Mouse (Mus musculus) MEL (cell line): Measurements from ENCODE around the gene Alas2. TPM values are rescaled to one million over a fixed set of nuclear protein-coding genes. Genes with fewer than 3 reads are reported as not detected.
A peak's percentile ranks its signal among the peaks of the same experiment; 100 is the strongest.

Experiments used
- DNase-seq: peaks from one replicate; pipeline ENCODE4 v3.0.0; 2011; ENCODE audit warnings: low read depth, low spot score
- H3K27ac ChIP-seq: 2 replicates; pipeline ENCODE4 v1.5.1; 2012; ENCODE audit warnings: low read depth, mild to moderate bottlenecking, control low read depth, low read length, moderate library complexity; ENCODE audit not compliant: control insufficient read depth
- H3K27me3 ChIP-seq, 2 experiments: fragments of 150-350 bp in 1 of 2; sonication (generic) in 1 of 2; 2 replicates each; pipeline ENCODE4 v1.6.1; 2012; ENCODE audit warnings: low read length in 2 of 2, mild to moderate bottlenecking in 2 of 2, improper control_type of control experiment in 1 of 2, moderate library complexity in 1 of 2; ENCODE audit not compliant: insufficient read depth in 2 of 2, control insufficient read depth in 1 of 2
- H3K36me3 ChIP-seq, 2 experiments: 2 replicates each; pipeline ENCODE4 v1.6.1; 2012 to 2014; ENCODE audit warnings: low read length in 2 of 2, improper control_type of control experiment in 1 of 2, inconsistent platforms in 1 of 2, mild to moderate bottlenecking in 1 of 2; ENCODE audit not compliant: insufficient read depth in 2 of 2, control insufficient read depth in 1 of 2
- H3K4me1 ChIP-seq, 2 experiments: fragments of 150-350 bp in 1 of 2; sonication (generic) in 1 of 2; 2 replicates each; pipeline ENCODE4 v1.6.1; 2012; ENCODE audit warnings: low read length in 2 of 2, improper control_type of control experiment in 1 of 2, mild to moderate bottlenecking in 1 of 2; ENCODE audit not compliant: insufficient read depth in 2 of 2, control insufficient read depth in 1 of 2
- H3K4me3 ChIP-seq, 2 experiments: fragments of 150-350 bp in 1 of 2; sonication (generic) in 1 of 2; 2 replicates each; pipeline ENCODE4 v1.5.1; 2012; ENCODE audit warnings: low read depth in 2 of 2, low read length in 2 of 2, mild to moderate bottlenecking in 2 of 2, moderate library complexity in 2 of 2, control low read depth in 1 of 2, improper control_type of control experiment in 1 of 2; ENCODE audit not compliant: control insufficient read depth in 1 of 2, insufficient read depth in 1 of 2
- H3K79me2 ChIP-seq: 2 replicates; pipeline ENCODE4 v1.6.1; 2012; ENCODE audit warnings: mild to moderate bottlenecking, low read length, moderate library complexity; ENCODE audit not compliant: control insufficient read depth, poor library complexity, insufficient read depth
- H3K9ac ChIP-seq: 2 replicates; pipeline ENCODE4 v1.6.1; 2012; ENCODE audit warnings: low read depth, mild to moderate bottlenecking, control low read depth, low read length, moderate library complexity; ENCODE audit not compliant: control insufficient read depth, poor library complexity, severe bottlenecking
- H3K9me3 ChIP-seq: fragments of 150-350 bp; sonication (generic); replicated peaks from 2 replicates; pipeline ENCODE4 v1.6.1; 2012; ENCODE audit warnings: mild to moderate bottlenecking, low read length, improper control_type of control experiment, moderate library complexity; ENCODE audit not compliant: insufficient read depth
- E2F4 ChIP-seq: IDR thresholded peaks from 2 replicates; pipeline ENCODE4 v1.6.1; 2011; ENCODE audit warnings: low read depth, low read length, improper control_type of control experiment, borderline replicate concordance
- EP300 ChIP-seq, 2 experiments: IDR thresholded peaks; 2 replicates each; pipeline ENCODE4 v1.6.1; 2011; ENCODE audit warnings: improper control_type of control experiment in 2 of 2, low read length in 2 of 2, low read depth in 1 of 2, mild to moderate bottlenecking in 1 of 2
- ETS1 ChIP-seq: IDR thresholded peaks from 2 replicates; pipeline ENCODE4 v1.6.1; 2012; ENCODE audit warnings: low read depth, mild to moderate bottlenecking, inconsistent platforms, low read length, improper control_type of control experiment, moderate library complexity
- GATA1 ChIP-seq: IDR thresholded peaks from 2 replicates; pipeline ENCODE4 v1.6.1; 2011; ENCODE audit warnings: low read depth, low read length, improper control_type of control experiment
- KAT2A ChIP-seq: conservative IDR thresholded peaks from 2 replicates; pipeline ENCODE4 v1.6.1; 2012; ENCODE audit warnings: low read depth, low read length, improper control_type of control experiment, inconsistent platforms
- MAFK ChIP-seq: IDR thresholded peaks from 2 replicates; pipeline ENCODE4 v1.6.1; 2011; ENCODE audit warnings: low read depth, mild to moderate bottlenecking, low read length, improper control_type of control experiment, borderline replicate concordance
- MAX ChIP-seq: IDR thresholded peaks from 2 replicates; pipeline ENCODE4 v1.6.1; 2011; ENCODE audit warnings: low read length, improper control_type of control experiment
- MAZ ChIP-seq: IDR thresholded peaks from 2 replicates; pipeline ENCODE4 v1.6.1; 2012; ENCODE audit warnings: low read depth, mild to moderate bottlenecking, inconsistent platforms, low read length, improper control_type of control experiment
- MXI1 ChIP-seq: IDR thresholded peaks from 2 replicates; pipeline ENCODE4 v1.6.1; 2011; ENCODE audit warnings: mild to moderate bottlenecking, low read depth, low read length, improper control_type of control experiment
- MYB ChIP-seq: IDR thresholded peaks from 2 replicates; pipeline ENCODE4 v1.6.1; 2011; ENCODE audit warnings: mild to moderate bottlenecking, low read depth, low read length, improper control_type of control experiment
- MYC ChIP-seq: IDR thresholded peaks from 2 replicates; pipeline ENCODE4 v1.6.1; 2011; ENCODE audit warnings: low read depth, mild to moderate bottlenecking, low read length, improper control_type of control experiment, moderate library complexity
- POLR2AphosphoS5 ChIP-seq: IDR thresholded peaks from 2 replicates; pipeline ENCODE4 v1.6.1; 2012; ENCODE audit warnings: low read depth, borderline replicate concordance, mild to moderate bottlenecking, inconsistent platforms, low read length, moderate library complexity, mixed read lengths
- RAD21 ChIP-seq: IDR thresholded peaks from 2 replicates; pipeline ENCODE4 v1.6.1; 2011; ENCODE audit warnings: mild to moderate bottlenecking, low read depth, low read length, improper control_type of control experiment
- RCOR1 ChIP-seq: IDR thresholded peaks from 2 replicates; pipeline ENCODE4 v1.6.1; 2012; ENCODE audit warnings: low read depth, mild to moderate bottlenecking, inconsistent platforms, low read length, improper control_type of control experiment
- SIN3A ChIP-seq: IDR thresholded peaks from 2 replicates; pipeline ENCODE4 v1.6.1; 2012; ENCODE audit warnings: low read length, improper control_type of control experiment, inconsistent platforms
- SMC3 ChIP-seq: IDR thresholded peaks from 2 replicates; pipeline ENCODE4 v1.6.1; 2011; ENCODE audit warnings: low read depth, low read length, improper control_type of control experiment
- TBP ChIP-seq: IDR thresholded peaks from 2 replicates; pipeline ENCODE4 v1.8.0; 2011; ENCODE audit warnings: low read depth, low read length, improper control_type of control experiment
- USF2 ChIP-seq, 2 experiments: IDR thresholded peaks; 2 replicates each; pipeline ENCODE4 v1.6.1; 2011 to 2012; ENCODE audit warnings: improper control_type of control experiment in 2 of 2, low read length in 2 of 2, borderline replicate concordance in 1 of 2, inconsistent platforms in 1 of 2, low read depth in 1 of 2, mild to moderate bottlenecking in 1 of 2; ENCODE audit not compliant: insufficient read depth in 1 of 2
- ZC3H11A ChIP-seq: IDR thresholded peaks from 2 replicates; pipeline ENCODE4 v1.6.1; 2012; ENCODE audit warnings: low read depth, mild to moderate bottlenecking, inconsistent platforms, low read length, improper control_type of control experiment
- ZMIZ1 ChIP-seq: IDR thresholded peaks from 2 replicates; pipeline ENCODE4 v1.6.1; 2012; ENCODE audit warnings: low read depth, mild to moderate bottlenecking, inconsistent platforms, low read length, improper control_type of control experiment, moderate library complexity
- ZNF384 ChIP-seq: IDR thresholded peaks from 2 replicates; pipeline ENCODE4 v1.6.1; 2012; ENCODE audit warnings: low read depth, mild to moderate bottlenecking, inconsistent platforms, low read length, improper control_type of control experiment
- polyA plus RNA-seq, 2 experiments: library from polyadenylated mRNA; stranded (reverse) in 1 of 2; unstranded in 1 of 2; fragments of >175 nt in 1 of 2; fragments of >200 nt in 1 of 2; gene quantifications; 2 replicates each; pipeline versions ENCODE4 v1.2.1 to v1.2.4; 2012; ENCODE audit warnings: low replicate concordance in 2 of 2, low read depth in 1 of 2; ENCODE audit not compliant: insufficient read length in 2 of 2, insufficient read depth in 1 of 2, missing spikeins in 1 of 2
- total RNA-seq: library from RNA; depleted of rRNA; stranded (reverse); fragments of 300-350 nt; gene quantifications from 2 replicates; pipeline ENCODE4 v1.2.3, GENCODE M21; 2012

The Alas2 gene
- total and polyA plus RNA-seq, 3 experiments: 35.6 to 79.1 TPM; not detected in 1

GRCm38 (mm10) chrX:150549639-150550038 is 2.5 kb downstream of the Alas2 start (continued):
- TF ChIP-seq ETS1 (peak; percentile 97), MYC (0 out of 2 replicates have a peak, but pooled peaks have one; percentile 16), KAT2A (no peak), MAFK (peak; percentile 65; the same call in 1 of the 2 replicates), ZC3H11A (no peak), MYB (peak; percentile 37), SIN3A (peak; percentile 78), E2F4 (no peak), ZMIZ1 (no peak), MAZ (no peak), SMC3 (no peak)

- Histone ChIP-seq H3K4me1 (peaks cover 28 to 44% of the 10 kb centered on the region in 2 experiments), H3K9ac (no peak overlapping the region; the same call in 1 of the 2 replicates), H3K9me3 (no peaks in the 10 kb centered on the region), H3K4me3 (no peak overlapping the region), H3K27ac (peak overlapping the region; percentile 61), H3K36me3 (peaks cover 1 to 67% of the 10 kb centered on the region in 2 experiments; a peak in 3 of 4 replicates), H3K27me3 (no peaks in the 10 kb centered on the region), H3K79me2 (no peaks in the 10 kb centered on the region)
- TF ChIP-seq TBP (no peak), POLR2AphosphoS5 (no peak), EP300 (IDR thresholded peaks at IDR 0.05; ENCODE audit: low read depth in 1 of 2, low read length in 2 of 2) (no peak), ZNF384 (no peak), GATA1 (no peak), RAD21 (no peak), ZC3H11A (no peak), RCOR1 (no peak), MAX (no peak), SMC3 (no peak), MXI1 (no peak), USF2 (IDR thresholded peaks at IDR 0.05; ENCODE audit: borderline replicate concordance in 1 of 2, insufficient read depth in 1 of 2, low read depth in 1 of 2, low read length in 2 of 2) (no peak)
- DNase-seq: no peak
Observed at GRCm38 (mm10) chrX:150551986-150552385, 4.8 kb downstream of the Alas2 start.
